Mouse (Mus musculus) lung, postnatal 0 days (tissue): Measurements from ENCODE around the gene Slc10a7. TPM values are rescaled to one million over a fixed set of nuclear protein-coding genes. Genes with fewer than 3 reads are reported as not detected.

Source experiments
- ATAC-seq: fragments of 200-750 bp; cut with Nextera tagmentation; 2 replicates; pipeline ENCODE4 v1.8.0; 2017; ENCODE audit warnings: moderate library complexity
- DNase-seq: peaks from one replicate; pipeline ENCODE4 v3.0.0-alpha.2; 2016; ENCODE audit warnings: low spot score
- H3K27ac ChIP-seq: fragments of 300-500 bp; sonication (generic); 2 replicates; pipeline ENCODE4 v1.5.1; 2014; ENCODE audit warnings: antibody characterized with exemption, mild to moderate bottlenecking, low read length, mixed read lengths
- H3K27me3 ChIP-seq: fragments of 300-500 bp; sonication (generic); replicated peaks from 2 replicates; pipeline ENCODE4 v1.6.1; 2014; ENCODE audit warnings: low read length, mixed read lengths; ENCODE audit not compliant: insufficient read depth
- H3K36me3 ChIP-seq: fragments of 300-500 bp; sonication (generic); 2 replicates; pipeline ENCODE4 v1.6.1; 2014; ENCODE audit warnings: low read length, mixed read lengths; ENCODE audit not compliant: insufficient read depth
- H3K4me1 ChIP-seq: fragments of 300-500 bp; sonication (generic); 2 replicates; pipeline ENCODE4 v1.6.1; 2014; ENCODE audit warnings: antibody characterized with exemption, low read depth, low read length, mixed read lengths; ENCODE audit not compliant: insufficient read depth
- H3K4me2 ChIP-seq: fragments of 300-500 bp; sonication (generic); replicated peaks from 2 replicates; pipeline ENCODE4 v1.6.1; 2014; ENCODE audit warnings: low read depth, mild to moderate bottlenecking, low read length, moderate library complexity, mixed read lengths
- H3K4me3 ChIP-seq: fragments of 300-500 bp; sonication (generic); 2 replicates; pipeline ENCODE4 v1.5.1; 2014; ENCODE audit warnings: low read depth, low read length
- H3K9ac ChIP-seq: fragments of 300-500 bp; sonication (generic); replicated peaks from 2 replicates; pipeline ENCODE4 v1.6.1; 2014; ENCODE audit warnings: low read depth, mild to moderate bottlenecking
- H3K9me3 ChIP-seq: fragments of 300-500 bp; sonication (generic); 2 replicates; pipeline ENCODE4 v1.6.1; 2016; ENCODE audit warnings: low read length, mixed read lengths
- CTCF ChIP-seq: IDR thresholded peaks from 2 replicates; pipeline ENCODE4 v1.5.1; 2016; ENCODE audit warnings: antibody characterized with exemption, mild to moderate bottlenecking
- EP300 ChIP-seq: IDR thresholded peaks from 2 replicates; pipeline ENCODE4 v1.6.1; 2016; ENCODE audit warnings: antibody characterized with exemption, mild to moderate bottlenecking, control low read depth
- WGBS: fragments of 180-500 bp; shearing (Covaris S2); extraction: QIAGEN DNeasy Blood & Tissue Kit; methylation state at CpG from one replicate; pipeline ENCODE4 v1.1.7; 2014; 5-methylcytosine and 5-hydroxymethylcytosine counted together
- polyA plus RNA-seq: library from polyadenylated mRNA; unstranded; fragments of >200 nt; fragmentation: Nextera tagmentation; extraction: Ambion mirVana; gene quantifications from 2 replicates; pipeline ENCODE4 v1.2.1, GENCODE M21; 2015

Gene Slc10a7
- polyA plus RNA-seq, 1 experiment from 2014 or later: 10.9 TPM

DNA sequence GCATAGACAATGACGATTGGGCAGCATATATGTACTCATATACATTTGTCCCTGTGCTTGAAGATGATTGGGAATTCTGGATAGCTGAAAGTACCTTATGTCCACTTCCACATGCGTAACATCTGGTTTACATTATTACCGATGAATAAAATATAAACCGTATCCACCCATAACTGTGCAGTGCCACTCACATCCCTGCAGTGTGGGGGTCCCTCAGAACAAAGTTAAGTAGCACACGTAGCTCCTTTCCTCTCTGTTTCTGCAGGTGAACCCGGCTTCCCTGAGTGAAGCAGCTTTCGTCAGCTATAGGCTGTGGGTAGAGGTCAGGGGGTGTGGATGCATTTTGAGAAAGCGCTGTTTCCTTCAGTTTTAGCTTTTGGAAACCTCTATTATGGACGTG is 132.8 kb downstream of the Slc10a7 start:
- no peak for DNase-seq
- no peak overlapping the region for H3K27ac ChIP-seq
- WGBS: 81% methylated on average over 9 of the region's 9 CpGs
- H3K36me3 ChIP-seq: no peaks in the 10 kb centered on the region
- H3K4me1 ChIP-seq: no peaks in the 10 kb centered on the region
- no peaks in the 10 kb centered on the region for H3K27me3 ChIP-seq
- H3K9ac ChIP-seq: no peak overlapping the region
- H3K9me3 ChIP-seq: 0 out of 2 replicates have a peak, but pooled peaks cover 3% of the 10 kb centered on the region
- TF ChIP-seq CTCF: no peak
- no peak for TF ChIP-seq EP300
- no peak overlapping the region for H3K4me3 ChIP-seq
- ATAC-seq: no peak
- no peak overlapping the region for H3K4me2 ChIP-seq

DNA sequence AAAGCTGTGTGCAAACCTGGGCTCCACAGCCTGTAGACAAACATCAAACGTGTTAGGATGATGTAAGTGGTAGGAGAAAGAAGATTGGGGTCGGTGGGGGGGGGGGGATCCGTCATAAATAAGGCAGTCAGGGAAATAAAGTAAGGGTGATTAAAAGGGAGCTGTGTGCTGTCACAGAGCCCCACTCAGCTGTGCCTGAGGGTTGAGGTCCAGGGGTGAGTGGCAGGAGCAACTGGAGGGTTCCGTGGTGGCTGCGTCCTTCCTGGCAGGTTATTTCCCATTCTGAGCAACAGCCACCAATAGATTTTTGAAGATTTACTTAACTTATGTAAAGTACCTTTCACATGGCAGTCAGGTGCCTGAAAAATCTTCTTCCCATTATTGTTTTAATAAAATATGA is 133.2 kb downstream of the Slc10a7 start:
- WGBS: 54% methylated on average over 5 of the region's 5 CpGs
- no peak overlapping the region for H3K27ac ChIP-seq
- no peak for DNase-seq
- TF ChIP-seq EP300 (no peak), CTCF (no peak)
- 0 out of 2 replicates have a peak, but pooled peaks cover 3% of the 10 kb centered on the region for H3K9me3 ChIP-seq
- no peaks in the 10 kb centered on the region for H3K36me3 ChIP-seq
- no peak overlapping the region for H3K4me2 ChIP-seq
- no peak for ATAC-seq
- no peak overlapping the region for H3K4me3 ChIP-seq
- no peak overlapping the region for H3K9ac ChIP-seq
- H3K27me3 ChIP-seq: no peaks in the 10 kb centered on the region
- H3K4me1 ChIP-seq: no peaks in the 10 kb centered on the region

DNA sequence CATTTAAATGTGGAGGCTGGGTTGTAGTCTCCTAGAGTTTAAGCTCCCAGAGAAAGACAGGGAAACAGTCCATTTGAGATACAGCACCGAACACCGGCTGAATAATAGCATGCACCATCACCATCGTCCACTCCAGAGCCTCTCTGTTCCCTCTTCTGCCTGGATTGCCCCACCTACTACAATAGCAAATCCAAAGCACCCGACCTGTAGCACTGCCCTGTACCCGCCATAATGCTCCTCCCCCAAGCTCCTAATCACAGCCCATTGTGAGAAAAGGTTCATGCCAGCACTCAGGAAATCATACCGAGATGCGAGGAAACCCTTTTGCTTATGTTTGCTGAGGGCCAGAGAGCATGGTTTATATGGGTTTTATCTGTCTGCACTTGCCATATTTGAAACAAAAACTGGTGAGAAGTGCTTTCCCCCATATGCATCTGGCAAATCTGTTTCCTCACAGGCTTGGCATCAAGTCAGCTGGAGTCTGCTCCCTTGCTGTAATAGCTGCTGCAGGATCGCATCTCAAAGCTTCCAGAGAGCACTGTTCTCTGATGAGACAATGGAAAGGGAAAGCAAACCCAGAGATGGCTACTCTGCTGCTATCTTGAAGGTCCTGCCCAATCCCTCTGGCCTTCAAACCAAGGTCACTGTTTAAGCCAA is 138.0 kb downstream of the Slc10a7 start:
- H3K36me3 ChIP-seq: no peaks in the 10 kb centered on the region
- no peak overlapping the region for H3K27ac ChIP-seq
- no peaks in the 10 kb centered on the region for H3K27me3 ChIP-seq
- DNase-seq: peak; percentile 57
- peak; percentile 51; the same call in 1 of the 2 replicates for ATAC-seq
- 27% methylated on average over 8 of the region's 8 CpGs for WGBS
- no peaks in the 10 kb centered on the region for H3K4me1 ChIP-seq
- no peak for TF ChIP-seq CTCF
- TF ChIP-seq EP300: peak; percentile 33; the same call in 1 of the 2 replicates
- H3K4me3 ChIP-seq: no peak overlapping the region
- no peak overlapping the region for H3K9ac ChIP-seq
- H3K9me3 ChIP-seq: 0 out of 2 replicates have a peak, but pooled peaks cover 3% of the 10 kb centered on the region
- no peak overlapping the region for H3K4me2 ChIP-seq

DNA sequence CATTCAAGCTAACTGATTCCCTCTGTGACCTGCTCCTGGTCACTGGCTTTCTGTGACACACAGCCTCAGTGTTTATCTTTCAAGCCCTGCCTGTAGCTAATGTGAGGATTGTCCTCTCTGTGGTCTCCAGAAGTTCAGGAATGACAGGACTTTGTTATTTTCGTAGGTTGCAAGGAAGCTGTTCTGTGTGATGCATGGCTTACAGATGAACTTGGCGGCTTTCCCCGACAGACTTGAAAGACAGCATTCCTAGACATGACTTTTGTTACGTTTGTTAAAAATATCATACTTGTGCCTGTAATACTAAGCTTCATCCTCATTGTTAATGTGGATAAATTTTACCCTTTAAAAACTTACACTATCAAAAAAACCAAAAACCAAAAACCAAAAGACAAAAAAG is 138.7 kb downstream of the Slc10a7 start:
- ATAC-seq: no peak; the same call in 1 of the 2 replicates
- TF ChIP-seq EP300 (no peak), CTCF (no peak)

DNA sequence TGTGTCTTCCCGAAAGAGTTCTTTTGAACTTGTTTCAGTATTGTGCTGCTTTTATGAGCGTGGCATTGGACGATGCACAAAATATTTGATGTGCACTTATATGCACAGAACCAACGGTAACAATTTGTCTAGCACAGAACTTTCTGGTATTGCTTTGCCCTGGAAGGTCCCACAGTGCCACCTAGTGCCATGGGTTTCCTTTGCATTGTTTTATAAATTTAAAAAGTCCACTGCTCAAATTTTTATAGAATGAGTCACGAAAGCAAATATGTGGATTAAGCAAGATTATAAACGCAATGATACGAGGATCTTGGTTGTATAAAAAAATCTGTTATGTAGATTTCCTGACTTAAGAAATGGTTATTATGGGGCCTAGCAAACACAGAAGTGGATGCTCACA is 139.8 kb downstream of the Slc10a7 start:
- DNase-seq: peak; percentile 96
- H3K4me2 ChIP-seq: no peak overlapping the region
- H3K9me3 ChIP-seq: 0 out of 2 replicates have a peak, but pooled peaks cover 3% of the 10 kb centered on the region
- no peaks in the 10 kb centered on the region for H3K4me1 ChIP-seq
- H3K27me3 ChIP-seq: no peaks in the 10 kb centered on the region
- peak; percentile 73 for ATAC-seq
- no peak overlapping the region for H3K9ac ChIP-seq
- no peak overlapping the region for H3K27ac ChIP-seq
- no peaks in the 10 kb centered on the region for H3K36me3 ChIP-seq
- WGBS: 17% methylated on average over 7 of the region's 7 CpGs
- no peak overlapping the region for H3K4me3 ChIP-seq
- peak; percentile 64 for TF ChIP-seq EP300
- peak; percentile 91 for TF ChIP-seq CTCF

More for the DNA sequence above, 138.7 kb downstream of the Slc10a7 start:
- H3K4me2 ChIP-seq: no peak overlapping the region
- no peaks in the 10 kb centered on the region for H3K27me3 ChIP-seq
- no peak overlapping the region for H3K27ac ChIP-seq
- H3K36me3 ChIP-seq: no peaks in the 10 kb centered on the region
- H3K9me3 ChIP-seq: 0 out of 2 replicates have a peak, but pooled peaks cover 3% of the 10 kb centered on the region
- DNase-seq: peak; percentile 33
- 29% methylated on average over 4 of the region's 4 CpGs for WGBS
- H3K9ac ChIP-seq: no peak overlapping the region
- no peak overlapping the region for H3K4me3 ChIP-seq
- H3K4me1 ChIP-seq: no peaks in the 10 kb centered on the region

DNA sequence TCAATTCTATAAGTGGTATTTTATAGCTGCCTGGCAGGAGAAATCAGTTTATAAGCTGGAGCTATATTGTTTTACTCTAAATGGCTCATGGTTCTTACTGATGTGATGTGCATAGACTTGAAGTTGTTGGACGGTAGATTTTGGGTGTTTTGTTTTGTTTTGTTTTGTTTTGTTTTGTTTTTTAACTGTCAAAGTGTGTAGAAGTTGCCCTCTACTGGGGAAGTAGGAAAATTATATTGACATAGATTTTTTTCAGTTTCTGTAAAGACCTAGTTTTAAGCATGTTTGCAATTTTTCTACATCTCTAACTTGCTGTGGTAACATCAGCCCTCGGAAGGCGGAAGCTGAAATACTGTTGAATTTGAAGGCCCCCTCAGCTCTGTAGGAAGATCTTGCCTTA is 142.5 kb downstream of the Slc10a7 start:
- no peaks in the 10 kb centered on the region for H3K9me3 ChIP-seq
- WGBS: 78% methylated on average over 3 of the region's 3 CpGs
- H3K4me3 ChIP-seq: no peak overlapping the region
- no peak for ATAC-seq
- H3K27ac ChIP-seq: no peak overlapping the region
- H3K27me3 ChIP-seq: no peaks in the 10 kb centered on the region
- TF ChIP-seq CTCF (peak; percentile 32), EP300 (no peak)
- H3K36me3 ChIP-seq: no peaks in the 10 kb centered on the region
- peak; percentile 33 for DNase-seq
- no peak overlapping the region for H3K4me2 ChIP-seq
- no peaks in the 10 kb centered on the region; the same call in 1 of the 2 replicates for H3K4me1 ChIP-seq
- H3K9ac ChIP-seq: no peak overlapping the region
